Mouse (Mus musculus): ENCODE measurements around the gene Gm7982. TPM values are rescaled to one million over a fixed set of nuclear protein-coding genes. Genes with fewer than 3 reads are reported as not detected.

Gene Gm7982
- polyA plus RNA-seq (2012; rRNA removed), result not detected in 2 replicates

GRCm38 (mm10) chr5:95741714-95742113 is at the start of gene Gm7982:
Gm7982 (plus strand) TSS chr5:95742014.

GRCm38 (mm10) chr5:95736073-95736472 is 5.7 kb upstream of the Gm7982 start, which contains the start of gene Gm7978:
Gm7978 (minus strand) TSS chr5:95736173.

GRCm38 (mm10) chr5:95775690-95776089 is 33.9 kb downstream of the Gm7982 start, which contains the start of gene E330014E10Rik:
E330014E10Rik (plus strand) TSS chr5:95775990.

Other genes starting within 250 kb of the Gm7982 start
- 0.62 and 0.67 TPM in 2 replicates for gene Gm3286, start 231.3 kb upstream of the Gm7982 start, polyA plus RNA-seq (2012; rRNA removed)
- not detected in 2 replicates for gene Gm7971, start 147.1 kb upstream of the Gm7982 start, polyA plus RNA-seq (2012; rRNA removed)
- not detected in 2 replicates for gene Gm7978, start 5.8 kb upstream of the Gm7982 start, polyA plus RNA-seq (2012; rRNA removed)
- gene E330014E10Rik, start 34.0 kb downstream of the Gm7982 start, polyA plus RNA-seq (2012; rRNA removed), result 0.47 and 0.74 TPM in 2 replicates
- 0.12 TPM in 1 of 2 replicates, not detected in the other for gene Cxcl13, start 214.9 kb downstream of the Gm7982 start, polyA plus RNA-seq (2012; rRNA removed)

All from ovary, adult 2 months (tissue).